Comparison of ENCODE assay signal across 15 mouse cellular contexts in the genomic region with DNA sequence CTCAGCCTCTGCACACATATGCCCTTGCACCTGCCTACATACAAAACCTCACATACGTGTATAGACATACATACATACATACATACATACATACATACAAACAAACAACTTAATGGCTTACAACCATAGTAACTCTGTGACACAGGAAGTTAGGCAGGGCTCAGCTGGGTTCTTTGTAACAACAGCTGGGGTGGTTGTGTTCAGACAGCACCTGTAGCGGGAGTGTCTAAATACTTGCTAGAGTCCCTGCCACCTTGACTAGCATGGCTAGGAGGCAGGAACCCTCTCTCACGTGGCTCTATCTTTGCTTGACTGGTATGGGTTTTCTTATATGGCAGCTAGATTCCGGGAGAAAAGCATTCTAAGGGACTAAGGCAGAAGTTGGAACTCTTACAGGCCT. TPM values are rescaled to one million over a fixed set of nuclear protein-coding genes. Genes with fewer than 3 reads are reported as not detected.
DNase-seq lines count a peak whose midpoint lies in the region; ATAC-seq lines count a peak whose summit lies in the region.
"Had no signal": no experiment of that assay in that cellular context is flagged by ENCODE, and none has a peak within 500 bp of the region (broad histone marks: within the 10 kb centered on the region; RNA-seq: fewer than 3 reads in every experiment).

No protein-coding gene starts in this region.

- DNase-seq in CD4-positive helper T cell, adult 2 months (ENCODE audit: low read depth, low spot score) = peak; percentile 79
- DNase-seq in induced T-regulatory cell, adult 2 months (ENCODE audit: low read depth) = peak; percentile 78
- DNase-seq in thymus, postnatal 0 days (ENCODE audit: low spot score) = peak; percentile 91
- no peak for DNase-seq in left cerebral cortex, adult 18-20 months (ENCODE audit: low spot score in 2 of 2)
- no peak for DNase-seq in frontal cortex, postnatal 36 days (ENCODE audit: low spot score in 2 of 2)
- DNase-seq in right cerebral cortex, adult 2 months (ENCODE audit: low spot score in 2 of 2) = no peak
- no peak for DNase-seq in spleen, postnatal 36 days (ENCODE audit: low spot score in 2 of 2)
- DNase-seq: adrenal gland, adult 8-10 months; B cell, adult 2 months; cerebellum, adult 18-20 months; cerebellum, postnatal 14 days; kidney, adult 2 months; liver, postnatal 0 days had no signal

- peak; percentile 67 for ATAC-seq in CD4-positive, CD25-positive, alpha-beta regulatory T cell, adult 4 months
- ATAC-seq: liver, postnatal 0 days; lung, postnatal 0 days had no signal

RNA-seq across cellular contexts. Expression of a gene that starts 27.8 kb away (rescaled TPM):
- 10 to 100 TPM; 27.5 to 43.5 TPM for polyA plus RNA-seq in CD4-positive, CD25-positive, alpha-beta regulatory T cell, adult 4 months (2017; shearing (Covaris generic))
- polyA plus RNA-seq in thymus, postnatal 0 days (2015; fragmentation: Nextera tagmentation; extraction: Ambion mirVana) = 173 and 227 TPM in 2 replicates
- 100 to 1,000 TPM; 144 to 151 TPM for total RNA-seq in left cerebral cortex, adult 18-20 months (2021)

RNA-seq across cellular contexts. Expression of a gene that starts 41.8 kb away (rescaled TPM):
- 1 to 10 TPM; 4.3 to 6.5 TPM for polyA plus RNA-seq in CD4-positive, CD25-positive, alpha-beta regulatory T cell, adult 4 months (2017; shearing (Covaris generic))
- polyA plus RNA-seq in thymus, postnatal 0 days (2015; fragmentation: Nextera tagmentation; extraction: Ambion mirVana) = 3.0 and 3.9 TPM in 2 replicates
- 10 to 100 TPM; 18.1 to 20.0 TPM for total RNA-seq in left cerebral cortex, adult 18-20 months (2021)

Comparison
In these comparisons a context has a peak if more than half of its experiments do, and no peak if none do; other contexts are left out.
1. DNase-seq: peak in CD4-positive helper T cell, adult 2 months (single experiment), induced T-regulatory cell, adult 2 months (single experiment) and thymus, postnatal 0 days (single experiment); none in left cerebral cortex, adult 18-20 months (0 of 2), frontal cortex, postnatal 36 days (0 of 2), right cerebral cortex, adult 2 months (0 of 2) and spleen, postnatal 36 days (0 of 2).